Mouse (Mus musculus): ENCODE measurements around the gene Ermap.

Ermap gene

GRCm38 (mm10) chr4:119188060-119188785 lies 1.6 kb downstream of the Ermap start:
- no peak for DNase-seq (ENCODE audit: extremely low spot score, low spot score)

- DNase-seq (ENCODE audit: extremely low spot score, low spot score) = no peak
Observed at GRCm38 (mm10) chr4:119185771-119186170, 4.0 kb downstream of the Ermap start.

GRCm38 (mm10) chr4:119183525-119183924 lies 6.3 kb downstream of the Ermap start:
- no peak for DNase-seq (ENCODE audit: extremely low spot score, low spot score)

DNA sequence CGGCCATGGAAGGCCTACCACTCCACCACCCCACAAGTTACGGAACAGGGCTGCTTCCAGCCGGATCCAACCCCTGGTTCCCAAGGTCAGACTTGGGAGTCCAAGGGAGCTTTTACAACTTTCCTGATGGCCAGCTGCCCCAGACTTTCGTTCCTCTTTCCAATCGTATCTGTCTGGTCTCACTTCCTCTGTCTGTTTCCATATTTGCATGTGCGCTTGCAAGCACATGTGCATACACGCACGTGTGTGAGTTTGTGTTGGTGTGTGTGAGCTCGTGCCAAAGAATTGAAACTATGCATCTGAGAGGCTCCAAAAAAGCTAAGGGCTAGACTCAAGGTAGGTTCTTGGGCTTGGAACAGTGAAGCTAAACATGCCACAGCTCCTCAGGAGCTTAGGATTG lies 8.4 kb downstream of the Ermap start:
- no peak for DNase-seq (ENCODE audit: extremely low spot score, low spot score)

DNA sequence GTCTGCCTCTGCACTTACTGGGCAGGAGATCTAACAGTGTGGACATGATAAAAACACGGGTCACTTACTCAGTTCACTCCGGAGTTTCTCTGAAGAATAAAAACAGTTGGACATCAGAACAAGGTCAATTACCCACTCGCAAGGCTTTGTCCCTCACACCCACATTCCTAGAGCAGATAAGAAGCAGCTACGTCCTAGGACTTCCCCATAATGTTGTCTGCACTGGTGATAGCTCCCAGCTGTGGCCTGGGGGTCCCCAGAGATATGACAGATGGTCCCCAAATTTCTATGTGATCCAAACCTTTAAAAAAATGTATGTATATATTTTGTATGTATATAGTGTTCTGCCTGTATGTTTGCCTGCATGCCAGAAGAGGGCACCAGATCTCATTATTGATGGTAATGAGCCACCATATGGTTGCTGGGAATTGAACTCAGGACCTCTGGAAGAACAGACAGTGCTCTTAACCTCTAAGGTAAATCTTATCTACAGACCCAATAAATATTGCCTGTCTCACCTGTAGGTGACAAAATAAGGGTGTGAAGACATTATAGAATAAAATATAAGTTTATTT lies 9.6 kb downstream of the Ermap start:
- DNase-seq (ENCODE audit: extremely low spot score, low spot score) = no peak

- DNase-seq (ENCODE audit: extremely low spot score, low spot score) = no peak
Observed at GRCm38 (mm10) chr4:119178331-119178730, 11.5 kb downstream of the Ermap start.

GRCm38 (mm10) chr4:119177702-119178101 lies 12.1 kb downstream of the Ermap start:
- DNase-seq (ENCODE audit: extremely low spot score, low spot score) = no peak

- DNase-seq (ENCODE audit: extremely low spot score, low spot score) = peak; percentile 89
Observed at GRCm38 (mm10) chr4:119173851-119174453, 15.9 kb downstream of the Ermap start, which contains the start of gene Zfp691. Gene Zfp691 (minus strand): TSS chr4:119174195.

- DNase-seq (ENCODE audit: extremely low spot score, low spot score) = no peak
Observed at GRCm38 (mm10) chr4:119172919-119173650, 16.7 kb downstream of the Ermap start.

DNA sequence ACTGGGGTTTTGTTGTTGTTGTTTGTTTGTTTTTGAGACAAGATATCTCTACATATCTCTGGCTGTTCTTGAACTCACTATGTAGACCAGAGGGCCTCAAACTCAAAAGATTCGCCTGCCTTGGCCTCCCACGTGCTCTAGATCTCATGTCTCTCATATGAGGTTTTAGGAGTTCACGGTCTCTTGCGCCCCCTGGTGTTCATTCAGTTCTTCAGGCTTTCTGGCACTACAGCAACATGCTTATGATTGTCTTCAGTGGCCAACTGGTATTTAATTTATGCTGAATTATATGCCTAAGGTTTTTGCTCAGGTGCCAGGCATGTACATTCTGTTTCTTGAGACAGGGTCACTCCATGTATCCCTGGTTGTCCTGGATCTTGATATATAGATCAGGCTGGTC lies 22.1 kb downstream of the Ermap start:
- DNase-seq (ENCODE audit: extremely low spot score, low spot score) = peak; percentile 82

DNA sequence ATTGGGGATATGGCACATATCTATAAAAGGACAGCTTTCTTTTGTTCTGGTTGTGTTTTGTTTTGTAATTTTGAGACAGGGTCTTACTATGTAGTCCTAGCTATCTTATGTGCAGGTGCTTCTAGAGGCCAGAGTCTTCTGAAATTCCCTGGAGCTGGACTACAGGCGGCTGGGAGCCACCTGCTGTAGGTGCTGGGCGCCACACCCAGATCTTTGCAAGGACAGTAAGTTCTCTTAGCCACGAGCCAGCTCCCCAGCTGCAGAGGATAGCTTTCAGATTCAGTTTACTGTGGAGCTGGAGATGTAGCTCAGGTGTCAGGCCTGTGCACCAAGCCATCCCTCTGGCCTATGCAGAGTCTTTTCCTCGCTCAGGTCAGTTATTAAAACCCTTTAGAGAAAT lies 22.7 kb downstream of the Ermap start:
- DNase-seq (ENCODE audit: extremely low spot score, low spot score) = no peak

DNA sequence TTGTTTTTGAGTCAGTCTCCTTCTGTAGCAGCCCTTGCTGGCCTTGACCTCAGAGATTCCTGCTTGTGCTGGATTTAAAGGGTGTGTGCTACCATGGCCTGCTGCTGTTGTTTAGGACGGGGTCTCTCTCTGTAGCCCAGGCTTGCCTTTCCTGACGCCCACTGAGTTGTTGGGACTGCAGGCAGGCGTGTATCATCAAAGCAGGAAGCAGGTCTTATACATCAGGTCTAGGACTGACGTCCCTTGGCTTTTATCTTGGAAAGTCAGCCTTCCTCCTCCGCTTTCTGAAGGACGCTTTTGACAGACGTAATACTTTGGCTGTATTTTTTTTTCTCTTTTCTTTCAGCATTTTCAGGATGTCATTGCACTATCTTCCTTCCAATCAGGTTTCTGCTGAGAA lies 23.9 kb downstream of the Ermap start:
- DNase-seq (ENCODE audit: extremely low spot score, low spot score) = no peak

GRCm38 (mm10) chr4:119162990-119163389 lies 26.8 kb downstream of the Ermap start:
- DNase-seq (ENCODE audit: extremely low spot score, low spot score) = no peak

DNA sequence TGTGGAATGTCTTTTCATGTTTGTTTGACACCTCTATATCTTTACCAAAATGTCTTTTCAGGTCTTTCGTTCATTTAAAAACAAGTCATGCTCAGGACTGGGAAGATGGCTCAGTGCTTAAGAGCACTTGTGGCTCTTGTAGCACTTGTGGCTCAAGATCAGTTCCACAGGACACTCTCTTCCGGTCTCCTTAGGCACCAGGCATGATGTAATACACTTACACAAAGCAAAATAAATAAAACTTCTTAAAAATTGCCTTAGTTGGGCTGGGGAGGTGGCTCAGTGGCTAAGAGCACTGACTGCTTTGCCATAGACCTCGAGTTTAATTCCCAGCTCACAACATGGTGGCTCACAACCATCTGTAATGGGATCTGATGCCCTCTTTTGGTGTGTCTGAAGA lies 28.5 kb downstream of the Ermap start:
- no peak for DNase-seq (ENCODE audit: extremely low spot score, low spot score)

DNA sequence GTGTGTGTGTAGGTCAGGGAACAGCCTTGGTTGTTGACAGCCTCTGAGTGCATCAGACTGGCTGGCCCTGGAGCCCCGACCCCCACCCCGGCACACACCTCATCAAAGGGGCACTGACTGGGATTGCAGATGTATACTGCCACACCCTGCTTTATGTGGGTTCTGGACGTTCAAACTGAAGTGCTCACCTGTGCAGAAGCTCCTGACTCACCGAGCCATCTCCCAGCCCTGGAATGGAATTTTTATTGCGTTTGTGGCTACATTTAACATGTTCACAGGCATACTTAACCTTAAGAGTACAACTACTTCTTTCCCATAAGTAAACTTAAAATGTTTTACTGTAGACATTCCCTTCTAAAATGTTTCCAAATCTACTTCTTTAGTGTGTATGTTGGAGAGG lies 31.9 kb downstream of the Ermap start:
- no peak for DNase-seq (ENCODE audit: extremely low spot score, low spot score)

DNA sequence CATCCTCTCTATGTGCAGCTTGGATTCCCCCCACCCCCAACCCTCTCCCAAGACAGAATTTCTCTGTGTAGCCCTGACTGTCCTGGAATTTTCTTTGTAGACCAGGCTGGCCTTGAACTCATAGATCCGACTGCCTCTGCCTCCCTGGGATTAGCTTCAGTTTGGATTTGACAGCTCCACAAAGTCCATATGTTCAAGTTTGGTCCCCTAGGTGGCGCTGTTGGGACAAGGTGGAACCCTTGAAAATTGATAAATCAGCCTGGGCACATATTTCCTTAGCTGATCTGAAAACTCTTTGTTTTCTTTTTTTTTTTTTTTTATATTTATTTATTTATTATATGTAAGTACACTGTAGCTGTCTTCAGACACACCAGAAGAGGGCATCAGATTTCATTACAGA lies 32.6 kb downstream of the Ermap start:
- DNase-seq (ENCODE audit: extremely low spot score, low spot score) = peak; percentile 48

DNA sequence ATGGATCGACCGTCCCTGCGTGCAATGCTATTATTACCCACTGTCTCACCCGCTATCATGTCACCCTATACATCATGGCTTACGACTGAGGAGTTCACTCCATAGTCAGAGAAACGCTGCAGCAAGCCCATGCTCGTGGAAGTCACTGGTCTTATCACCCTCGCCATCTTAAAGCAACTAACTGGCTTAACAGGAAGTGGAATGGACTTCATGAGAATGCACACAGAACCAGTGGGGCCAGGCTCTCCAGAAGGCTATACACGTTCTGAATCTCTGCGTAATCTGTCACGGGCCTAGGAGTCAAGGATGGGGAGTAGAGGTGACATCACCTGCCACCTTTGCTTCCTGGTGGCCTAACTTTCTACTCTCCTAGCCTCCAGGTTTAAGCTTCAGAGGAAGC lies 41.1 kb downstream of the Ermap start:
- DNase-seq (ENCODE audit: extremely low spot score, low spot score) = no peak

DNA sequence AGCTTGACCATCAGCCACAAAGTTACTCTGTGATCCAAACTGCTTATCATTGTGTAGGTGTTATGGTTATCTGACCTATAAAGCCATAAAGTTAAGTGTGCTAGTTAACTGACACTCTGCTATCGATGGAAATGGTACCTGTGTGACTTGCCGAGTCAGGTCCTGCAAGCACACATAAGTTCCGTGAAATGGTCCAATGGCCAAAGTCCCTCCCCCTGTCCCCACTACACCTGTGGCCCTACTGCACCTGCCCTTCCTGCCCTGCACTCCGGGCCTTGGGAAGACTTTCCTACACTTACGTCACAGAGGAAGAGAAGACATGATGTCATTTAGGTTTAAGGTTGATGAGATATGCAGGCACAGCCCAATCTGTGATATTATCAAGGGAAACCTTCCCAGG lies 42.5 kb downstream of the Ermap start:
- DNase-seq (ENCODE audit: extremely low spot score, low spot score) = no peak

DNA sequence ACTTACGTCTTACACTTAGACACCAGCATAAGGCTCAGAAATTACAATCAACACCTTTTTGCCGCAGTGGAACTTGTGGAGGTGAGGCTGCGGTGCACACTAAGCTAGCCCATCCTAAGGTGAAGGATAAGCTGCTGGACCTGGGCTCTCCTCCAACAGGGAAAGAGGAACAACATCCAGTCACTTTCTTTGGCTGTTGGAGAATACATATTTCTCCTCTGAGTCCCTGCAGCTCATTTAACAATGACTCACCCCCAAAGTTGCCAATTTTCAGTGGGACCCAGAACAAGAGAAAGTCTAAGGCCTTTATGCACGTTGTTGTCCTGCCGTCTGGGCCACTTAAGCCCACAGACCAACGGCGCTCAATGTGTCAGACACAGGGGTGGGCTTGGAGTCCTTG lies 43.0 kb downstream of the Ermap start:
- DNase-seq (ENCODE audit: extremely low spot score, low spot score) = no peak

GRCm38 (mm10) chr4:119142230-119142871 lies 47.5 kb downstream of the Ermap start:
- DNase-seq (ENCODE audit: extremely low spot score, low spot score) = peak; percentile 76

DNA sequence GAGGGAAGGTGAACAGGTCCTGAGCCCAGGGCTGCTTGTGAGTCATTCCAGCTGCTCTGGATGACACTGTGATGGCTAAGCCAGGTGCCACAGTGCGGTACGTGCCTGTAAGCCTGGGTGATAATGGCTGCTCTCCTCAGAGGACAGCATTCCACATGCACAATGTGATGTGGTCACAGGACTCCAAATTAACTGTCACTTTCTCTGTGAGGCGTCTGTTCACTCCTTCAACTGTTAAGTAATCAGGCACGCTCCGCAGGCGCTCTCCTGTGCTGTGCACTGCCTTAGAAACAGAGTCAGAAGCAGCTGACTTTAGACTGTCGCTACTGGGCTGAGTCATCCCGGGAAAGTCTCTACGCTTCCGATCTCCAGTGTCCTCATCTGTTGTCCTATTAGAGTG lies 48.6 kb downstream of the Ermap start:
- no peak for DNase-seq (ENCODE audit: extremely low spot score, low spot score)

GRCm38 (mm10) chr4:119140126-119140525 lies 49.7 kb downstream of the Ermap start:
- no peak for DNase-seq (ENCODE audit: extremely low spot score, low spot score)
